Mouse (Mus musculus) ES-E14 (cell line): Measurements from ENCODE around the gene Plekhs1. TPM values are rescaled to one million over a fixed set of nuclear protein-coding genes. Genes with fewer than 3 reads are reported as not detected.

Experiments used
- DNase-seq: peaks from one replicate; pipeline ENCODE4 v3.0.0-alpha.2; 2013; ENCODE audit warnings: low read depth, low spot score
- H3K27ac ChIP-seq: 2 replicates; pipeline ENCODE4 v1.5.1; 2012; ENCODE audit warnings: low read depth, mild to moderate bottlenecking, low read length, moderate library complexity, mixed read lengths; ENCODE audit not compliant: poor library complexity, insufficient read depth, severe bottlenecking
- H3K36me3 ChIP-seq: 2 replicates; pipeline ENCODE4 v1.6.1; 2012; ENCODE audit warnings: mild to moderate bottlenecking, low read length, moderate library complexity, mixed read lengths; ENCODE audit not compliant: control insufficient read depth, poor library complexity, insufficient read depth, severe bottlenecking
- H3K4me1 ChIP-seq, 2 experiments: fragments of 150-350 bp in 1 of 2; sonication (generic) in 1 of 2; 2 replicates each; pipeline ENCODE4 v1.6.1; 2012; ENCODE audit warnings: low read length in 2 of 2, mild to moderate bottlenecking in 1 of 2, mixed read lengths in 1 of 2; ENCODE audit not compliant: control insufficient read depth in 2 of 2, insufficient read depth in 2 of 2, poor library complexity in 1 of 2
- H3K4me3 ChIP-seq, 2 experiments: fragments of 150-350 bp in 1 of 2; sonication (generic) in 1 of 2; 2 replicates each; pipeline ENCODE4 v1.5.1; 2012; ENCODE audit warnings: low read length in 2 of 2, low read depth in 1 of 2, mild to moderate bottlenecking in 1 of 2, mixed read lengths in 1 of 2; ENCODE audit not compliant: insufficient read depth in 1 of 2, poor library complexity in 1 of 2, severe bottlenecking in 1 of 2
- H3K9ac ChIP-seq: 2 replicates; pipeline ENCODE4 v1.6.1; 2012; ENCODE audit warnings: low read depth, mild to moderate bottlenecking, low read length, mixed read lengths; ENCODE audit not compliant: poor library complexity, insufficient read depth, severe bottlenecking
- H3K9me3 ChIP-seq: fragments of 150-350 bp; sonication (generic); 2 replicates; pipeline ENCODE4 v1.6.1; 2012; ENCODE audit warnings: low read depth, mild to moderate bottlenecking, low read length; ENCODE audit not compliant: control insufficient read depth, insufficient read depth
- CHD2 ChIP-seq: IDR thresholded peaks from 2 replicates; pipeline ENCODE4 v1.6.1; 2014; ENCODE audit warnings: mild to moderate bottlenecking, low read depth, low read length, inconsistent platforms
- HCFC1 ChIP-seq: IDR thresholded peaks from 2 replicates; pipeline ENCODE4 v1.6.1; 2012; ENCODE audit warnings: low read length, inconsistent platforms, borderline replicate concordance; ENCODE audit not compliant: insufficient read depth
- MAFK ChIP-seq: IDR thresholded peaks from 2 replicates; pipeline ENCODE4 v1.6.1; 2014; ENCODE audit warnings: mild to moderate bottlenecking, low read depth, low read length, inconsistent platforms; ENCODE audit not compliant: insufficient read depth
- ZC3H11A ChIP-seq: IDR thresholded peaks from 2 replicates; pipeline ENCODE4 v1.6.1; 2012; ENCODE audit warnings: low read depth, mild to moderate bottlenecking, inconsistent platforms, low read length, borderline replicate concordance
- ZNF384 ChIP-seq: IDR thresholded peaks from 2 replicates; pipeline ENCODE4 v1.6.1; 2012; ENCODE audit warnings: low read depth, low read length, inconsistent platforms
- in situ Hi-C, 2 experiments: fragments of 600-800 bp; cut with MboI; formaldehyde crosslinking; loops; one replicate each; pipeline ENCODE4 v1.15.1; 2025; ENCODE audit warnings: low sequenced_read_pairs in 2 of 2, inconsistent platforms in 1 of 2; ENCODE audit not compliant: unreplicated experiment in 2 of 2
- total RNA-seq: library from RNA; depleted of rRNA; stranded (reverse); fragments of 300-350 nt; gene quantifications from 2 replicates; pipeline ENCODE4 v1.2.3, GENCODE M21; 2012

Gene Plekhs1
- total RNA-seq, 1 experiment, result 0.36 TPM

- H3K9me3 ChIP-seq, result no peaks in the 10 kb centered on the region
- no peaks in the 10 kb centered on the region for H3K4me1 ChIP-seq
- no peak for DNase-seq
- H3K27ac ChIP-seq, result no peak overlapping the region
- in situ Hi-C loops, result no loop called here
- no peaks in the 10 kb centered on the region for H3K36me3 ChIP-seq
- H3K9ac ChIP-seq, result no peak overlapping the region
- no peak overlapping the region for H3K4me3 ChIP-seq
- peak; percentile 13; the same call in 1 of the 2 replicates for TF ChIP-seq ZC3H11A
- TF ChIP-seq MAFK, result no peak
Measured at GRCm38 (mm10) chr19:56430369-56430768, 31.1 kb upstream of the Plekhs1 start.

- in situ Hi-C loops, result no loop called here
- H3K4me1 ChIP-seq, result no peaks in the 10 kb centered on the region
Measured at GRCm38 (mm10) chr19:56432706-56433105, 28.7 kb upstream of the Plekhs1 start.

GRCm38 (mm10) chr19:56433581-56433980 lies 27.9 kb upstream of the Plekhs1 start:
- Histone ChIP-seq H3K36me3 (no peaks in the 10 kb centered on the region), H3K27ac (no peak overlapping the region), H3K9ac (no peak overlapping the region), H3K4me3 (no peak overlapping the region), H3K9me3 (no peaks in the 10 kb centered on the region), H3K4me1 (no peaks in the 10 kb centered on the region)
- in situ Hi-C loops, result no loop called here
- no peak for DNase-seq
- TF ChIP-seq ZNF384, result no peak
- no peak for TF ChIP-seq HCFC1
- no peak for TF ChIP-seq CHD2
- TF ChIP-seq ZC3H11A, result no peak
- no peak for TF ChIP-seq MAFK

More at GRCm38 (mm10) chr19:56432706-56433105, 28.7 kb upstream of the Plekhs1 start:
- Histone ChIP-seq H3K27ac (no peak overlapping the region), H3K4me3 (no peak overlapping the region), H3K36me3 (no peaks in the 10 kb centered on the region), H3K9ac (no peak overlapping the region), H3K9me3 (no peaks in the 10 kb centered on the region)
- no peak for TF ChIP-seq CHD2
- TF ChIP-seq HCFC1, result no peak
- TF ChIP-seq ZC3H11A, result no peak
- no peak for TF ChIP-seq ZNF384
- no peak for TF ChIP-seq MAFK
- no peak for DNase-seq

DNA sequence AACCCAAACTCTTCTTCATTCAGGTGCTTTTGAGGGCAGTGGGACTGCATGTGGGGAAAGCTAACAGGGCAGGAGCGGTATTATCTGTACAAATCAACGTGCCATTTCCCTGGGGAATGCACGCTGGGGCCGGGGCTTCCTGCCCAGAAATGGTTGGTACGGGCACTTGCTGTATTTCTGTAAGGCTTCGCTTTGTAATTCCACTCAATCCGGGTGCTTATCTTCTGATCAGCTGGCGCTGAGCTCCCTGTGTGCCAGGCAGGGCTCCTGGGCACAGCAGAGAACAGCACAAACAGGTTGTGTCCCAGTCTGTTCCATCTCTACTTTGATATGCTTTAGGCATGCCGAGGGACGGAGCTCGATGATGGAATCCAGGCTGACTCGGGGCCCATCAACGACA lies 25.1 kb upstream of the Plekhs1 start:
- no peaks in the 10 kb centered on the region for H3K9me3 ChIP-seq
- peaks cover 0 to 2% of the 10 kb centered on the region in 2 experiments; a peak in 1 of 4 replicates for H3K4me1 ChIP-seq
- H3K9ac ChIP-seq, result no peak overlapping the region
- in situ Hi-C loops, result no loop called here
- TF ChIP-seq CHD2 (no peak), ZC3H11A (no peak), MAFK (no peak), ZNF384 (no peak), HCFC1 (no peak)
- no peak for DNase-seq
- no peaks in the 10 kb centered on the region for H3K36me3 ChIP-seq
- H3K4me3 ChIP-seq, result no peak overlapping the region
- no peak overlapping the region for H3K27ac ChIP-seq

DNA sequence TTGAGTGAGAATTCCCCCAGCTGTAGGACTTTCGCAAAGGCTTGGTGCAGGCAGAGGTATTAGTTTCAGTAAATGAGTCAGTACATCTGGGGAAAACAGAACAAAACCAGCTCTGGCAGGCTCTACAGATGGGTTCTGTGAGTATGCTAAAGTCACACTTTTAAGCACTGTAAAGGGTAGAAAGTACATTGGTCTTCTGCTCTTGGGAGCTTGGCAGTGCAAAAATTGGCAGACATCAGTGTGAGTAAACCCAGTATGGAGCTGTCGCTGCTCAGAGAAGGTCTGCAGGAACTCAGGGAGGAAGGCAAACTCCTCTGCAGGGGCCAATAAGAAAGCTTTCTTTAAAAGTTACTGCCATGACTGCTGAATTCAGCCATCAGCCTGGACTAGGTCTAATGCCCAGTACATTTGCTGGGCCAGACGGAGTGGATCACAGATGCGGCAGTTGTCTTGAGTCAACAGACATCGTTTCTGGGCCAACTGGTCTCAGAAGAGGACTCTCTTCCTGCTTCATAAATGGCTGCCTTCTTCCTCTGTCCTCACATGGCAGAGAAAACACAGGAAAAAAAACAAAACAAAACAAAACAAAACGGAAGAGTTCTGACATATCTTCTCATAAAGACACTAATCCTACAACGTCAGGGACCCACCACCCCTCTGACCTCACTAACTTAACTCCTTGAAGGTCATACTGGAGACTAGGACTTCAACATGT lies 22.9 kb upstream of the Plekhs1 start:
- Histone ChIP-seq H3K9ac (no peak overlapping the region), H3K27ac (no peak overlapping the region), H3K4me3 (no peak overlapping the region), H3K9me3 (no peaks in the 10 kb centered on the region), H3K36me3 (no peaks in the 10 kb centered on the region), H3K4me1 (peaks cover 0 to 2% of the 10 kb centered on the region in 2 experiments; a peak in 1 of 4 replicates)
- DNase-seq, result no peak
- no peak for TF ChIP-seq ZNF384
- TF ChIP-seq MAFK, result no peak
- TF ChIP-seq ZC3H11A, result no peak
- no peak for TF ChIP-seq HCFC1
- no peak for TF ChIP-seq CHD2
- in situ Hi-C loops, result no loop called here
